Mouse (Mus musculus): ENCODE results near the gene Nkx2-5.

Nkx2-5 gene

GRCm38 (mm10) chr17:26849746-26850357 is 5.0 kb upstream of the Nkx2-5 start:
- DNase-seq (ENCODE audit: low read depth), result peak; percentile 33

DNA sequence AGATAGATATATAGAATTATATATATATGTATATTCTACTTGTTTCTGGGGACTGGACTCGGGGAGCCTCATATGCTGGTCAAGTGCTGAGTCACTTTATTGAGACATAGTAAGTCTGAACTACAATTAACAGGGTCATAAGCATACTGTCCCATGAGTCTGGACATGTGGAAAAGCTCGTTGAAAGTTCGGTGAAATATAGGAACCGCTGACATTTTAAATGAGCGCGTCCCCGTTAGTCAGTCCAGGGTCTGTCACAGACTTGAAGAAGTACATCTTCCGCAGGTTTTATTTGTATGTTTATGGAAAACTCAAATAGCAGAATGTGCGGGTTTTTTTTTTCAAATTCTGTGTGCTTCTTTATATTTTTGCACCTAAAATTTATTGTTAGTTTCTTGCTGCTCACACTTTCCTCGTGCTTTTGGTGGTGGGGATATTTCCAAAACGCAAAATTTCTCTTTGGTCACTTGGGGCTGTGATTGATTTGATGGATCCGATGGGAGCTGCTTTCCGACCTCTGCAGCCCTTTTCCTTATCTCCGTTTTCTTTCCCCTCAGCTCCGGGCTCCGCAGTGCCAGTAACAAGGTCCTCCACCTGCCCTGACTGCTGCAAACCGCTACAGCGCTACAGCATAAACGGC is 4.4 kb upstream of the Nkx2-5 start:
- no peak for DNase-seq (ENCODE audit: low read depth)

DNA sequence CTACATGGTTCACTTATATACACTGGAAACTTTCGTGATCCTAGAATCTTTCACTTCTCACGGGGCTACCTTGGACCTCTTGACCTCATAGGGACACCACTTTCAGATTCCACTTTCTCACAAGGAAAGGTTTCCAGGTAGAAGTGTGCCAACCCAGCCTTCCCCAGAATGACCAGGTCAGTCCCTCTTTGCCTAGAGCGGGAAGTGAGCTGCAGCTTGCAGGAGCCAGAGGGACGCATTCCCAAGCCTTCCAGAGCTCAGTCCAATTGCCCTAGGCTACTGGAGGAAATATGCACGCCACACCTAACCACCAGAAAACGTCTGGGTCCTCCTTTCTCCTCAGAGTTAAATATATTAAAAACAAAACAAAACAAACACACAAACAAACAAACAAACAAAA is 3.4 kb upstream of the Nkx2-5 start:
- DNase-seq (ENCODE audit: low read depth), result no peak

GRCm38 (mm10) chr17:26847801-26848200 is 3.0 kb upstream of the Nkx2-5 start:
- DNase-seq (ENCODE audit: low read depth), result no peak

DNA sequence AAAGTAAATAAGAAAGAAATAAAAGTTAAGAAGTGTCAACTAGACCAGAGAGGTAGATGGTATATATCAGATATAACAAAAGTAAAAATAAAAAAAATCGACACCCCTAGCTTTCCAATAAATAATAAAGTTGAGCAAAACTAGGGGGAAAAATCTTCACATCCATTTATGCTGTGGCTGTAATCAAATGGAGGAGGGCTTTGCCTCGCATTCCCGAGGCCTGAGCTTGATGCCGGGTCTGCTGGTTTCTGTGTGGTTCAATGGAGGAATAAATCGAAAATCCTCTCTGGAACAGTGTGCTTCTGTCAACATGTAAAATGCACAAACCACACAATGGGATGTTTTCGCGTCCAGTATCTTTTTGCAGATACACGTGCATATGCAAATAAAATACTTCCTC is 1.6 kb upstream of the Nkx2-5 start:
- DNase-seq (ENCODE audit: low read depth), result no peak

DNA sequence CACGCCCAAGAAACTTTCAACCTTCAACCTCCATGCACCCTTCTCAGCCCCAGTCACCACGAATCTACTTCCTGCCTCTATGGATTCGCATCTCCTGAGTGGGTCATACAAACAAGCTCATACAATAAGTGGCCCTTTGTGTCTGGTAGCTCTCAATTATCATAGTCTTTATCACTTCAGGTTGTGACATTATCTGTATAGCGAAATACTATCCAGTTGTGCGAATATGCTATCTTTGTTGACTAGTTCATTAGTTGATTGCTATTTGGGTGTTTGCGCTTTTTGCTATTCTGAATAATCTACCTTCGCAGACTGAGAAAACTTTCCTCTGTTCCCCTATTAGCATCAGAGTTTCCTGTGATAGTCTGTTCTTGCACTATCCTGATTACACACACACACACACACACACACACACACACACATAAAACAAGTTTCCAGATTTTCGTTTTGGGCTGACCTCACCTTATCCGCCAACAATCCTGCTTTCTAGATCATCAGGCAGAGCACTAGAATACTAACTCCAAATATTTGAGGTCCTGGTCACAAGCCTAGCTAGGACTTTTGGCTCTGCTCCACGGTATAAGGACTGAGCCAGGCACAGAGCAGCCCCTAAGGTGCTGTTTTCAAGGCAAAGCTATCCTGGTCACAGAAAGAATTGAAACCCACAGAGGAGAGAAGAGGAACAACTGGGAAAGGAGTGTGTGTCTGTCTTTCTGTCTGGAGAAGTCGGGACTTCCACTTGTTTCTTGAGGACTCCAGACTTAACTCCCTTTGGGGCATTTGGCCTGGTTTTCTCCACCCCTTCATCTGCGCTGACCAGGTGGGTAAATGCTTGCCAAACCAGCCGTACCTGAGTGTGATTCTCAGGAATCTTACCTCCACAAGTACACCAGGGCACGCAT is 591 bp upstream of the Nkx2-5 start:
- no peak for DNase-seq (ENCODE audit: low read depth)

- DNase-seq (ENCODE audit: low read depth), result no peak
Measured at GRCm38 (mm10) chr17:26844371-26844851, 398 bp downstream of the Nkx2-5 start.

GRCm38 (mm10) chr17:26843696-26844236 is 1.0 kb downstream of the Nkx2-5 start:
- DNase-seq (ENCODE audit: low read depth), result no peak

GRCm38 (mm10) chr17:26843229-26843567 is 1.6 kb downstream of the Nkx2-5 start:
- no peak for DNase-seq (ENCODE audit: low read depth)

DNA sequence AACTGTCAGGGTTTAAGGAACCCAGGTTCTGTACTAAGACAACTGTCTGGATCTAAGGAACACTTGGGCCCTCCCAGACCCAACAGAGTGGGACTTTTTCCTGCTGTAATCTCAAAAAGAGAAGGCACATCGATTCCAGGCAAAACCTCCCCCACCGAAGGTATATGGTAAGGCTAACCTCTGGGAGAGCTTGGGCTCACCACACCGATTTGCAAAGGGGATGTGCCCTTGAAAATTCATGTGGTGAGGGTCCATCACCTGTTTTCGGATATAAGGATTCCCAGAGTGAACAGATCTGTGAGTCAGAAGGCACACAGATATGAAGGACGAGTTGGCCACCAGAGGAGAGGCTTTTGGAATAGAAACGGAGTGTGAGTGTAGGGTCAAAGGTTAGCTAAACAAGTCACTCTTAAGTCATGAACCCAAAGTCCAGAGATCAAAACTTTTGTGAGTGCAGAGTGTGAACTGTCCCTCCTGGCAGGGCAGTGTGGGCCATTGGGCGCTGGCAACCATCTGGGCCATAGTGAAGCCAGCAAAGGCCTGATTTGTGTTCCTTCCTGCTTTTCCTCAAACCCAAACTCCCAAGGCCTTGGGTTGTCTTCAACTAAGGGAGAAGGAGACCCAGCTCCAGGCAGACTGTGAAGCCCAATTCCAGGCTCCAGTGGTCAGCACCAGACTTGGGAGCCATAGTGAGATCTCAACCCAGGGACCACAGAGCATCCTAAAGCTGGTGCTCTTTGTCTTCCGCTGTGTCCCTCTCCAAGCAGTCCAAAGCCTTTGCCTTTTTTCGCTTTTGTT is 2.2 kb downstream of the Nkx2-5 start:
- no peak for DNase-seq (ENCODE audit: low read depth)

- no peak for DNase-seq (ENCODE audit: low read depth)
Measured at GRCm38 (mm10) chr17:26841981-26842380, 2.8 kb downstream of the Nkx2-5 start.

GRCm38 (mm10) chr17:26840922-26841731 is 3.7 kb downstream of the Nkx2-5 start:
- DNase-seq (ENCODE audit: low read depth), result no peak

DNA sequence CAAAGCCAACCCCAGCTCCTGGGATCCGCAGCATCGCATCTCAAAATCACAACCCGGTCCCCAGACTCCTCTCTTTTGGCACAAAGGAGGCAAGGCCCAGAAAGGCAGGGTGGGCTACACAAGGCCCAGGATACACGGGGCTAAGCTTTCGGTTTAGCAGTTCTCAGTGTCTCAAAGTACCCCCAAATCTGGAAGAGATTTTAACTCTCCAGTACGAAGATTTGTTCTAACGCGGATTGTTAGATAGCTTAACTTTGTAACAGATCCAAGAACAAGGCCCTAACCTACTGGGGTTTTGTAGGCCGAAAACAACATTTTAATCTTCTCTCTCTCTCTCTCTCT is 4.4 kb downstream of the Nkx2-5 start:
- no peak for DNase-seq (ENCODE audit: low read depth)

DNA sequence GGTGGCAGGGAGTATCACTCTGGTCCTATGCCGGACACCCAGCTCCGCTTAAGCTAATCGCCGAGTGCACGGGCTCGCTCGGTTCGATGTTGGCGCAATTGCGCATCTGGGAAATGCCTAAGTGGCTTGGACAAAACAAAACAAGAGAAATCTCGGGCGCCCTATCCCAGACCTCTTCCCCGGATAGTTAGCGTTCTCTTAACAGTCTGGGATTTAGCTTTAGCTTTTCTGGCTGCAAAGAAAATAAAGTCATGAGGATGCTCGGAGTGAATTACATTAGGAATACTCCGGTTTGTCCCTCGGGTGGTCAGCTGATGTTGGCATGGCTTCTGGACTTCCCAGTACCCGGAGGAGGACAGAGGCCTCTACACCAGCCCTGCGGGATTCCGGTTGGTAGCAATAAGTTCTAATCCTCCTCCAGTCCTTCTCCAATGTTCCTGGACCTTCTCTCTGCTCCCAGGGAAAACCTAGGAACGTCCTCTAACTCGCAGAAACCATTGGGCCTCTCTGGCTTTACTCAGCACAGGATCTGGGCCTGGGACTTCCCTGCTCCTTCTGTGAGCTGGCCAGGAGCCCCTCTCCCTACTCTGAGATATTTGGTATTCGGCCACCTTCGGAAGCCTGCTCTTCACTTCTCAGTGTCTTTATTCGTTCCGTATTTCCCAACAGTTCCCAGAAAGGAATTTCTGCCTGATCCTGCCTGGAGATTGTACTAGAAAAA is 4.9 kb downstream of the Nkx2-5 start:
- DNase-seq (ENCODE audit: low read depth), result no peak

- DNase-seq (ENCODE audit: low read depth), result no peak
Measured at GRCm38 (mm10) chr17:26838911-26839717, 5.7 kb downstream of the Nkx2-5 start.

- DNase-seq (ENCODE audit: low read depth), result no peak
Measured at GRCm38 (mm10) chr17:26838191-26838910, 6.5 kb downstream of the Nkx2-5 start.

- DNase-seq (ENCODE audit: low read depth), result no peak
Measured at GRCm38 (mm10) chr17:26837546-26837985, 7.2 kb downstream of the Nkx2-5 start.

DNA sequence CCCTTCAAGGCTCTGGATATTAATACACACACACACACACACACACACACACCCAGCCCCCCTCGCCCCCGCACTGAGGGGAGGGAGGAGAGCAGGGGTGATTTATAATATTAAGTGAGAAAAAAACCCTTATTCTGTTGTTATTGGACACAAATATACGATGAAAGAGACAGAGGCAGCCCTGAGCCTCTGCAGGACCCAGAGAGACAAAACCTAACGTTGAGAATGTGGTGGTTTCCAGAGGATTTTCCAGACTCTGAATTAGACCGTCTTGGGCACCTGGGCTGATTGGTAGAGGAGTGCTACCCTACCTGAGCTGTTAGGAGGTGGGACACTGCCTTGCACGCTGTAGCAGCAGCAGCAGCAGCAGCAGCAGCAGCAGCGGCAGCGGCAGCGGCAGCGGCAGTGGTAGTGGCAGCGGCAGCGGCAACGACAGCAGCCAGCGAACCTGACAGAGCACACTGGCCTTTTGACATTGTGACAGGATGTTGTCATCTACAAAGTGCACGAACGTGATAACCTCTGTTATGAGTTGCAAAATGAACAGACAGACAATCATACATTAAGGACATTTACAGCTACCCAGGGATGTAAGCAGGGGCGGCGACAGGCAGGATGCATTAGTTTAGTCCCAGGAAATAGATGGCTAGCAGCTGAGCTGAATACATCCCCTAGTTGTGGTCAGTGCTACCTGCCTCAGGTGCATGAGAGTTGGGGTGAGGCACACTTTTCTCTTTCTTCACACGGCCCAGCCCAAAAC is 7.8 kb downstream of the Nkx2-5 start:
- peak; percentile 30 for DNase-seq (ENCODE audit: low read depth)

Data from naive thymus-derived CD4-positive, alpha-beta T cell, adult 2 months (primary cell).